Mouse (Mus musculus): ENCODE data around the gene Arrdc1. TPM values are rescaled to one million over a fixed set of nuclear protein-coding genes. Genes with fewer than 3 reads are reported as not detected.
A peak's percentile ranks its signal among the peaks of the same experiment; 100 is the strongest.
"Not testable (repeated sequence)": the region's sequence is repeated elsewhere in the genome, so short reads cannot be mapped to it uniquely, and the experiment has no call there.

The Arrdc1 gene
- total RNA-seq (2021) = 10 to 100 TPM in 1 of 2 experiments, 1 to 10 TPM in 1; 9.5 to 13.5 TPM

GRCm38 (mm10) chr2:24935057-24935796, at the start of gene Arrdc1:
Arrdc1 (minus strand) TSS chr2:24935252.
- peak; percentile 47 to 56 for DNase-seq (ENCODE audit: extremely low spot score in 1 of 2, low spot score in 1 of 2)

- no peak for DNase-seq (ENCODE audit: extremely low spot score in 1 of 2, low spot score in 1 of 2)
Observed at GRCm38 (mm10) chr2:24976960-24977359, 41.9 kb upstream of the Arrdc1 start.

GRCm38 (mm10) chr2:24975704-24976297, 40.7 kb upstream of the Arrdc1 start, which contains the start of gene Pnpla7:
Pnpla7 (plus strand) TSS chr2:24976033.
- DNase-seq (ENCODE audit: extremely low spot score in 1 of 2, low spot score in 1 of 2) = peak; percentile 27 to 45

GRCm38 (mm10) chr2:24974906-24975703, 40.1 kb upstream of the Arrdc1 start, which contains the start of gene Mrpl41:
Mrpl41 (minus strand) TSS chr2:24975098.
- DNase-seq (ENCODE audit: extremely low spot score in 1 of 2, low spot score in 1 of 2) = peak; percentile 83 to 86

GRCm38 (mm10) chr2:24974452-24974851, 39.4 kb upstream of the Arrdc1 start:
- peak in 1 of 2 experiments; percentile 18 for DNase-seq (ENCODE audit: extremely low spot score in 1 of 2, low spot score in 1 of 2)

GRCm38 (mm10) chr2:24970386-24970785, 35.3 kb upstream of the Arrdc1 start:
- DNase-seq (ENCODE audit: extremely low spot score in 1 of 2, low spot score in 1 of 2) = no peak

GRCm38 (mm10) chr2:24962304-24963000, 27.4 kb upstream of the Arrdc1 start, which contains the start of gene Dph7:
Dph7 (plus strand) TSS chr2:24962400.
- DNase-seq (ENCODE audit: extremely low spot score in 1 of 2, low spot score in 1 of 2) = peak; percentile 81 to 93

GRCm38 (mm10) chr2:24960910-24961309, 25.9 kb upstream of the Arrdc1 start:
- DNase-seq (ENCODE audit: extremely low spot score in 1 of 2, low spot score in 1 of 2) = peak in 1 of 2 experiments; percentile 22

- DNase-seq (ENCODE audit: extremely low spot score in 1 of 2, low spot score in 1 of 2) = no peak
Observed at GRCm38 (mm10) chr2:24952537-24953055, 17.5 kb upstream of the Arrdc1 start.

GRCm38 (mm10) chr2:24950189-24950535, 15.1 kb upstream of the Arrdc1 start:
- no peak for DNase-seq (ENCODE audit: extremely low spot score in 1 of 2, low spot score in 1 of 2)

GRCm38 (mm10) chr2:24949421-24950188, 14.6 kb upstream of the Arrdc1 start, which contains the start of gene Zmynd19:
Zmynd19 (plus strand) TSS chr2:24949792.
- DNase-seq (ENCODE audit: extremely low spot score in 1 of 2, low spot score in 1 of 2) = peak; percentile 98 to 99

- DNase-seq (ENCODE audit: extremely low spot score in 1 of 2, low spot score in 1 of 2) = not testable (repeated sequence)
Observed at GRCm38 (mm10) chr2:24944304-24944703, 9.3 kb upstream of the Arrdc1 start.

GRCm38 (mm10) chr2:24942092-24942491, 7.0 kb upstream of the Arrdc1 start:
- DNase-seq (ENCODE audit: extremely low spot score in 1 of 2, low spot score in 1 of 2) = no peak

- DNase-seq (ENCODE audit: extremely low spot score in 1 of 2, low spot score in 1 of 2) = no peak
Observed at GRCm38 (mm10) chr2:24934441-24934963, 550 bp downstream of the Arrdc1 start.

- no peak for DNase-seq (ENCODE audit: extremely low spot score in 1 of 2, low spot score in 1 of 2)
Observed at GRCm38 (mm10) chr2:24929593-24929992, 5.5 kb downstream of the Arrdc1 start.

GRCm38 (mm10) chr2:24929119-24929518, 5.9 kb downstream of the Arrdc1 start:
- DNase-seq (ENCODE audit: extremely low spot score in 1 of 2, low spot score in 1 of 2) = no peak

GRCm38 (mm10) chr2:24927810-24928479, 7.1 kb downstream of the Arrdc1 start:
- no peak for DNase-seq (ENCODE audit: extremely low spot score in 1 of 2, low spot score in 1 of 2)

- no peak for DNase-seq (ENCODE audit: extremely low spot score in 1 of 2, low spot score in 1 of 2)
Observed at GRCm38 (mm10) chr2:24926965-24927358, 8.1 kb downstream of the Arrdc1 start.

Measured in layer of hippocampus, postnatal 25 days (tissue).